Mouse (Mus musculus) intestine, postnatal 0 days (tissue): ENCODE measurements around the gene Bcam. TPM values are rescaled to one million over a fixed set of nuclear protein-coding genes. Genes with fewer than 3 reads are reported as not detected.

Experiments
- ATAC-seq: fragments of 200-750 bp; cut with Nextera tagmentation; 2 replicates; pipeline ENCODE4 v1.8.0; 2017; ENCODE audit warnings: mild to moderate bottlenecking, moderate TSS enrichment, moderate library complexity
- H3K27ac ChIP-seq: fragments of 300-500 bp; sonication (generic); 2 replicates; pipeline ENCODE4 v1.5.1; 2014; ENCODE audit warnings: mild to moderate bottlenecking, low read depth, low read length, moderate library complexity
- H3K27me3 ChIP-seq: fragments of 300-500 bp; sonication (generic); replicated peaks from 2 replicates; pipeline ENCODE4 v1.6.1; 2014; ENCODE audit warnings: low read length, mixed read lengths; ENCODE audit not compliant: control insufficient read depth, insufficient read depth
- H3K36me3 ChIP-seq: fragments of 300-500 bp; sonication (generic); 2 replicates; pipeline ENCODE4 v1.6.1; 2014; ENCODE audit warnings: mild to moderate bottlenecking, moderate library complexity; ENCODE audit not compliant: control insufficient read depth, insufficient read depth
- H3K4me1 ChIP-seq: fragments of 300-500 bp; sonication (generic); replicated peaks from 2 replicates; pipeline ENCODE4 v1.6.1; 2014; ENCODE audit warnings: antibody characterized with exemption, low read length, mixed read lengths; ENCODE audit not compliant: control insufficient read depth, insufficient read depth
- H3K4me2 ChIP-seq: fragments of 300-500 bp; sonication (generic); replicated peaks from 2 replicates; pipeline ENCODE4 v1.6.1; 2014; ENCODE audit warnings: low read depth, mild to moderate bottlenecking, moderate library complexity
- H3K4me3 ChIP-seq: fragments of 300-500 bp; sonication (generic); 2 replicates; pipeline ENCODE4 v1.5.1; 2014; ENCODE audit warnings: low read depth, low read length
- H3K9ac ChIP-seq: fragments of 300-500 bp; sonication (generic); 2 replicates; pipeline ENCODE4 v1.6.1; 2014; ENCODE audit warnings: mild to moderate bottlenecking, low read depth, low read length
- H3K9me3 ChIP-seq: fragments of 300-500 bp; sonication (generic); 2 replicates; pipeline ENCODE4 v1.6.1; 2016; ENCODE audit warnings: mixed run types; ENCODE audit not compliant: control insufficient read depth
- CTCF ChIP-seq: sonication (generic); IDR thresholded peaks from 2 replicates; pipeline ENCODE4 v1.5.1; 2016; ENCODE audit warnings: low read depth, mild to moderate bottlenecking, control low read depth, antibody characterized with exemption, moderate library complexity
- WGBS: fragments of 180-500 bp; shearing (Covaris S2); extraction: QIAGEN DNeasy Blood & Tissue Kit; methylation state at CpG from one replicate; pipeline ENCODE4 v1.1.7; 2014; 5-methylcytosine and 5-hydroxymethylcytosine counted together
- polyA plus RNA-seq: library from polyadenylated mRNA; unstranded; fragments of >200 nt; fragmentation: Nextera tagmentation; extraction: Ambion mirVana; gene quantifications from 2 replicates; pipeline ENCODE4 v1.2.1, GENCODE M21; 2015

Bcam gene
- polyA plus RNA-seq, 1 experiment from 2014 or later: 36.2 TPM

- H3K9me3 ChIP-seq: no peaks in the 10 kb centered on the region
- H3K4me3 ChIP-seq: no peak overlapping the region
- no peaks in the 10 kb centered on the region for H3K27me3 ChIP-seq
- H3K4me2 ChIP-seq: no peak overlapping the region
- no peak overlapping the region for H3K9ac ChIP-seq
- H3K4me1 ChIP-seq: no peaks in the 10 kb centered on the region; the same call in 1 of the 2 replicates
- no peak overlapping the region for H3K27ac ChIP-seq
- no peak for TF ChIP-seq CTCF
- WGBS: 94% methylated on average over 5 of the region's 5 CpGs
- H3K36me3 ChIP-seq: peaks cover 49% of the 10 kb centered on the region
- ATAC-seq: no peak
Measured at GRCm38 (mm10) chr7:19718297-19718952, 52.4 kb downstream of the Bcam start.

DNA sequence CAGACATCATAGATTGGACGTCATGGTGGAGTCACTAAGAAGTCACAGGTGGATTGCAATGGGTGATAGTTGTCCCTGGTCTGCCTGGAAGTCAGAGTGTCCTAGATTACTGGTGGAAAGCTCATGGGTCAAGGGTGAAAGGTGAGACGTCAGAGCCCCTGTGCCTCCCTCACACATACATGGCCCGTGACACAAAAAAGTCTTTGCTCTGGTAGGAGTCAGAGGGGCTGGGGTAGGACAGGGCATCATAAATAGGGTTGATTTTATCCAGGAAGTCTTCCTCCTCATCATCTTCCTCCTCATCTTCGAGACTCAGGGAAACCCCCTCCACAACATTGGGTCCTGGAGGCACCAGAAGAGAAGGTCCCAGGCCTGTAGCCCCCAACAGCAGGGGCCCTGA, 53.5 kb downstream of the Bcam start:
- H3K36me3 ChIP-seq: peaks cover 39% of the 10 kb centered on the region; the same call in 1 of the 2 replicates
- H3K4me2 ChIP-seq: no peak overlapping the region
- no peaks in the 10 kb centered on the region for H3K27me3 ChIP-seq
- no peak overlapping the region for H3K9ac ChIP-seq
- ATAC-seq: no peak
- H3K27ac ChIP-seq: no peak overlapping the region
- no peak overlapping the region for H3K4me3 ChIP-seq
- no peaks in the 10 kb centered on the region; the same call in 1 of the 2 replicates for H3K4me1 ChIP-seq
- 75% methylated on average over 4 of the region's 4 CpGs for WGBS
- no peaks in the 10 kb centered on the region for H3K9me3 ChIP-seq
- TF ChIP-seq CTCF: no peak

- no peak for ATAC-seq
- Histone ChIP-seq H3K4me2 (peak overlapping the region; percentile 61; the same call in 1 of the 2 replicates), H3K27ac (no peak overlapping the region), H3K9ac (no peak overlapping the region), H3K4me3 (no peak overlapping the region), H3K27me3 (no peaks in the 10 kb centered on the region), H3K4me1 (no peaks in the 10 kb centered on the region; the same call in 1 of the 2 replicates), H3K36me3 (peaks cover 43% of the 10 kb centered on the region), H3K9me3 (no peaks in the 10 kb centered on the region)
- WGBS: 69% methylated on average over 2 of the region's 2 CpGs
- TF ChIP-seq CTCF: no peak
Measured at GRCm38 (mm10) chr7:19716822-19717221, 54.0 kb downstream of the Bcam start.

DNA sequence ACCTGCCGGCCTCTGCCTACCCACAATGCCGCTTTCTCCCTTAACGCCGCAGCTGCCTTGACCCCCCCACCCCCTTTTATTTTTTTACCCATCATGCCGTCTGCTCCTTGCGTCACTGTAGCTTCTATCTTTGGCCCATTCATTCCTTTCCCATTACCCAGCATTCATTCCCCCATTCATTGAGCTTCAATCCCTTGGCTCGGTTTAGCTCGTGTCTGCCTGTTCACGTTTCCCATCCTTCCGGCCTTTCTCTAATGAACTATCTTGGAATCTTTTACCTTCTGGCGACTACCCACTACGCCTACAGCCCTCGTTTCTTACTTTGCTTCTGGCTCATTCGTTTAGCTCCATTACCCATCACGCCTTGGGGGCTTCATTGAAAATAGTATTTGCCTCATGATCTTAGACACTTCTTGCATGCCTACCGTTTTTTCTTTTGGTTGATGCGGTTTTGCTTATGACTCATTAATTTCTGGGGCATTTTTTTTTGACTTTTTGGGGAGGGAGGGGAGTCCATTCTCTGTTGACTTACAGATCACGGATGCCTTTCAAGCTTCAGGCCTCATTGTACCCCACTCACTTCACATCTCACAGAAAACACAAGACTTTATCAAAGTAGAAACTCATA, 54.6 kb downstream of the Bcam start:
- H3K36me3 ChIP-seq: peaks cover 43% of the 10 kb centered on the region

DNA sequence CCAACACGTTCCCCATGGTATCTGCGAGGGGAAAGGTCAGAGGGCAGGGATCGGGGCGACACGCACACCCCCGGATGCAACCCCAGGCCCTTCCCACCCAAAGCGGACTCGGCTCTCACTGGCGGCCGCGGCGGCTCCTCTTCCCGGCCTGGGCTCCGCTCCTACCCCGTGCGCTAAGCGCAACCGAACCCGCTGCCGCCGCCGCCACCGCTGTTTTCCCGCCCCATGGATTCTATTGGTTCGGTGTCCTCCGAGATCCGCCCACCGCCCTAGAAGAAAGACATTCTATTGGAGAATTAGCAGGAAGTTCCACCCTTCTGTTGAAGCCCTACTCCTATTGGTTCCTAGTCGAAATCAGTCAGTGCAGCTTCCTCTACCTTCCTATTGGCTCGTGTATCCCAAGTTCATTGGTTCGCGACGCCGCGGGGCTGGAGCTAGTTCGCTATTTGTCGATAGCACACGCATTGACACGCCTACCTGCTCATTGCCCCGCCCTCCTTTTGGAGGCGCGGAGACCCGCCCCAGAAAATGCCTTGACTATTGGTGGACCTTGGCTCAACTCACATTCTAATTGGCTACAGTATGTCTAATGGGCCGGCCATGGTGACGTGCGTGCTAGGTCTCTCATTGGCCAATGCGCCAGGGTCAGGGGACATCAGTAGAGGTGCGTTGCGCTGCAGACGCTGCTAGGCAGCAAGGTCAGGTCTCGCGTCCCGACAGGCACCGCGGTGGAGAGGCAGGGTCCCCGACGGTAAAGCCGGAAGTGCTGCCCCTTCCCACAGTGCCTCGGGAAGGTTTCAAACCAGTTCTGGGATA, 55.4 kb downstream of the Bcam start, which contains the start of gene Tomm40:
Tomm40 (minus strand) TSS at position 200 of the 816 bp plus-strand sequence.
- Histone ChIP-seq H3K4me2 (peak within 1 kb of the TSS; percentile 75), H3K4me3 (peak within 1 kb of the TSS; percentile 80), H3K27ac (peak within 1 kb of the TSS; percentile 80), H3K9me3 (no peaks in the 10 kb centered on the region), H3K9ac (peak within 1 kb of the TSS; percentile 70), H3K27me3 (no peaks in the 10 kb centered on the region), H3K36me3 (peaks cover 47% of the 10 kb centered on the region), H3K4me1 (no peaks in the 10 kb centered on the region; the same call in 1 of the 2 replicates)
- under 1% methylated on average over 48 of the region's 59 CpGs for WGBS
- TF ChIP-seq CTCF: no peak
- peak; percentile 99 for ATAC-seq

More for the DNA sequence above, 54.6 kb downstream of the Bcam start:
- peak; percentile 44; the same call in 1 of the 2 replicates for ATAC-seq
- no peaks in the 10 kb centered on the region for H3K27me3 ChIP-seq
- TF ChIP-seq CTCF: no peak
- H3K9me3 ChIP-seq: no peaks in the 10 kb centered on the region
- peak overlapping the region; percentile 34 for H3K4me3 ChIP-seq
- peak overlapping the region; percentile 18 for H3K9ac ChIP-seq
- peak overlapping the region; percentile 61 for H3K4me2 ChIP-seq
- no peaks in the 10 kb centered on the region; the same call in 1 of the 2 replicates for H3K4me1 ChIP-seq
- WGBS: 5% methylated on average over 18 of the region's 18 CpGs
- H3K27ac ChIP-seq: peak overlapping the region; percentile 80

GRCm38 (mm10) chr7:19714836-19715235, 56.0 kb downstream of the Bcam start:
- peaks cover 47% of the 10 kb centered on the region for H3K36me3 ChIP-seq

More at GRCm38 (mm10) chr7:19714836-19715235, 56.0 kb downstream of the Bcam start:
- Histone ChIP-seq H3K4me2 (peak overlapping the region; percentile 75), H3K27ac (peak overlapping the region; percentile 29), H3K4me3 (peak overlapping the region; percentile 80), H3K9me3 (no peaks in the 10 kb centered on the region), H3K4me1 (no peaks in the 10 kb centered on the region; the same call in 1 of the 2 replicates), H3K27me3 (no peaks in the 10 kb centered on the region), H3K9ac (peak overlapping the region; percentile 70)
- 0% methylated on average over 39 of the region's 39 CpGs for WGBS
- peak; percentile 0; the same call in 1 of the 2 replicates for ATAC-seq
- TF ChIP-seq CTCF: no peak
